Mouse (Mus musculus) testis, adult 10 weeks (tissue): ENCODE measurements around the gene Rgs1. TPM values are rescaled to one million over a fixed set of nuclear protein-coding genes. Genes with fewer than 3 reads are reported as not detected.

Experiments used
- polyA plus RNA-seq: library from polyadenylated mRNA; stranded (reverse); fragments of 350-450 nt; fragmentation: Illumina TruSeq; extraction: RNeasy Lipid Tissue Mini Kit (QIAGEN cat#74804); gene quantifications from one replicate; pipeline ENCODE4 v1.2.3, GENCODE M21; 2014; ENCODE audit warnings: low read depth, low replicate concordance

The Rgs1 gene
- polyA plus RNA-seq = 0.10 TPM

DNA sequence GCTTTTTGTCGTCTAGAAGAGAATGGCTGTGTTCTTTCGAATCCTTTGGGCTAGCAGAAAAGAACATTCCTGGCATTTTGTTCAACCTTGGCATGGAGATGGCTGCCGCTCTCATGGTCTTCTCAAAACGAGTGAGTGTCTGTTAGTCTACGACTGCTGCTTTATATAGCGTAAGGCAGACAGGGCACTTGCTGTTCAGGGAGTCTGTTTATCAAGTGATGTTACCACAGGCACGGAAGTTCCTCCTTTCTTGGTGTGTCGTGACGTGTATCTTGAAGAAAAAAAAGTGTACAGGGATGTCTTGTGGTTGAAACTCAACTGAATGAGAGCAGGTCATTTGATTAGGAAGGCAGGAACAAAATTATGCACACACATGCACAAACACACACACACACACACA, at the start of gene Rgs1:
Gene Rgs1 (minus strand): TSS at position 320 of the 400 bp plus-strand sequence.

Other genes starting within 250 kb of the Rgs1 start
- 23.1 TPM for gene Rgs2, start 245.1 kb downstream of the Rgs1 start, polyA plus RNA-seq
- not detected for gene Rgs13, start 71.9 kb downstream of the Rgs1 start, polyA plus RNA-seq